Mouse (Mus musculus) G1E (cell line): Measurements from ENCODE around the gene Rcan1.

ENCODE experiments used
- CTCF ChIP-seq: IDR thresholded peaks from 2 replicates; pipeline ENCODE4 v1.5.1; 2012; ENCODE audit warnings: low read depth, low read length, inconsistent platforms, mixed read lengths
- GATA1 ChIP-seq: IDR thresholded peaks from 2 replicates; pipeline ENCODE4 v1.6.1; 2012; ENCODE audit warnings: borderline replicate concordance, low read length, inconsistent platforms, mixed read lengths

DNA sequence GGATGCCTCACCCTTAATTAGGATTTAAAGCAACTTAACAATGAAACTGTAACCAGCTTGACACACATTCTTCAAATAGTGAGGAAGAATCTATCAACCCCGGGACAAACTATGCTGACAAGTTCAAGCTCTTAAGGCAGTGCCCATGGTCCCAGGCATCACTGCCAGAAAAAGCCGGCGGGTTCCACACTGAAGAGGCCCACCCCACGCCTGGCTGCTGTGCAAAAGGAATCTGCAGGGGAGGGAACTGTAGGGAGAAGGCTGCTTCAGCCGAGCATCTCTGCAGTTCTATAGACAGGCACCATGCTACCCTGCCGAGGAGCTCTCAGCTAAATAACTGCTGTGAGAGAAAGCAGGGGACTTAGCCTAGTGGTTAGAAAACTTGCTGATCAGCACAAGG lies 44.0 kb downstream of the Rcan1 start:
- no peak for TF ChIP-seq CTCF
- TF ChIP-seq GATA1 = no peak
